Mouse (Mus musculus) stomach, postnatal 0 days (tissue): Measurements from ENCODE around the gene Ccnjl.

ENCODE experiments used
- CTCF ChIP-seq: IDR thresholded peaks from 2 replicates; pipeline ENCODE4 v1.5.1; 2016; ENCODE audit warnings: antibody characterized with exemption, low read depth, mild to moderate bottlenecking, moderate library complexity
- EP300 ChIP-seq: optimal IDR thresholded peaks from 2 replicates; pipeline ENCODE3; 2016; ENCODE audit warnings: antibody characterized with exemption

GRCm38 (mm10) chr11:43537074-43537473, 8.5 kb downstream of the Ccnjl start:
- TF ChIP-seq EP300 (no peak), CTCF (no peak)
